Mouse (Mus musculus): Measurements from ENCODE around the gene Dock7.

Gene Dock7

GRCm38 (mm10) chr4:99120211-99121122, at the start of gene Dock7:
Gene Dock7 (minus strand): TSS chr4:99120915.
- DNase-seq (ENCODE audit: extremely low spot score, low spot score): peak; percentile 92

- DNase-seq (ENCODE audit: extremely low spot score, low spot score): no peak
Observed at GRCm38 (mm10) chr4:99168869-99169268, 48.2 kb upstream of the Dock7 start.

GRCm38 (mm10) chr4:99163547-99163946, 42.8 kb upstream of the Dock7 start:
- DNase-seq (ENCODE audit: extremely low spot score, low spot score): no peak

GRCm38 (mm10) chr4:99163001-99163400, 42.3 kb upstream of the Dock7 start:
- no peak for DNase-seq (ENCODE audit: extremely low spot score, low spot score)

- no peak for DNase-seq (ENCODE audit: extremely low spot score, low spot score)
Observed at GRCm38 (mm10) chr4:99161457-99161971, 40.8 kb upstream of the Dock7 start.

- no peak for DNase-seq (ENCODE audit: extremely low spot score, low spot score)
Observed at GRCm38 (mm10) chr4:99160899-99161298, 40.2 kb upstream of the Dock7 start.

GRCm38 (mm10) chr4:99160414-99160813, 39.7 kb upstream of the Dock7 start:
- DNase-seq (ENCODE audit: extremely low spot score, low spot score): no peak

- no peak for DNase-seq (ENCODE audit: extremely low spot score, low spot score)
Observed at GRCm38 (mm10) chr4:99158495-99158894, 37.8 kb upstream of the Dock7 start.

GRCm38 (mm10) chr4:99156641-99157307, 36.1 kb upstream of the Dock7 start:
- DNase-seq (ENCODE audit: extremely low spot score, low spot score): no peak

GRCm38 (mm10) chr4:99151885-99152558, 31.3 kb upstream of the Dock7 start:
- no peak for DNase-seq (ENCODE audit: extremely low spot score, low spot score)

GRCm38 (mm10) chr4:99151434-99151833, 30.7 kb upstream of the Dock7 start:
- no peak for DNase-seq (ENCODE audit: extremely low spot score, low spot score)

GRCm38 (mm10) chr4:99143323-99143722, 22.6 kb upstream of the Dock7 start:
- DNase-seq (ENCODE audit: extremely low spot score, low spot score): no peak

GRCm38 (mm10) chr4:99141578-99141977, 20.9 kb upstream of the Dock7 start:
- no peak for DNase-seq (ENCODE audit: extremely low spot score, low spot score)

GRCm38 (mm10) chr4:99141171-99141570, 20.5 kb upstream of the Dock7 start:
- no peak for DNase-seq (ENCODE audit: extremely low spot score, low spot score)

- DNase-seq (ENCODE audit: extremely low spot score, low spot score): no peak
Observed at GRCm38 (mm10) chr4:99137986-99138641, 17.4 kb upstream of the Dock7 start.

GRCm38 (mm10) chr4:99134522-99134921, 13.8 kb upstream of the Dock7 start:
- no peak for DNase-seq (ENCODE audit: extremely low spot score, low spot score)

GRCm38 (mm10) chr4:99133326-99133725, 12.6 kb upstream of the Dock7 start:
- no peak for DNase-seq (ENCODE audit: extremely low spot score, low spot score)

GRCm38 (mm10) chr4:99132686-99133085, 12.0 kb upstream of the Dock7 start:
- DNase-seq (ENCODE audit: extremely low spot score, low spot score): no peak

- no peak for DNase-seq (ENCODE audit: extremely low spot score, low spot score)
Observed at GRCm38 (mm10) chr4:99131227-99131653, 10.5 kb upstream of the Dock7 start.

GRCm38 (mm10) chr4:99123546-99123945, 2.8 kb upstream of the Dock7 start:
- DNase-seq (ENCODE audit: extremely low spot score, low spot score): no peak

GRCm38 (mm10) chr4:99122786-99123185, 2.1 kb upstream of the Dock7 start:
- no peak for DNase-seq (ENCODE audit: extremely low spot score, low spot score)

Measured in neural tube, embryonic 10.5 days (tissue).